Mouse (Mus musculus): ENCODE data around the gene Pappa.

DNA sequence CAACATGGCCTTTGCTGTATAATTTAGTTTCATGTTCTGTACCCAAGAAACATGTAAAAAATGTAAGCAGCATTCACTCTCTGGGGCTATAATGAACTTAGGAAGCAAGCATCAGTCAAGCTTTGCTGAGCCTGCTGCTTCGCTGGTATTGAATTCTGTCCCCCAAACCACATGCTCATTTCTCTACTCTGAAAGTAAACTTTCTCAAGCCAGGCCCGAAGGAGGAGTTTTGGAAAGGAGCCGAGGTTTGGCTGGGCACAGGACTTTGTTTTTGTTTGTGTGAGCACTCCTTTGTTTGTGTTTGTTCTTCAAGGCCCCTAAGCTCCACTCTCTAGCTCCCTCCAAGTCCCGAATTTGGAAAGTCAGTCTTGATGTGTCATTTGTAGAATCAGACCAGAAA lies 148.3 kb downstream of the Pappa start:
- TF ChIP-seq CTCF (IDR thresholded peaks at IDR 0.05; ENCODE audit: borderline replicate concordance, control insufficient read depth, extremely low read depth, insufficient read depth, low read length, poor library complexity): no peak
- no peak for TF ChIP-seq POLR2A (IDR thresholded peaks at IDR 0.05; ENCODE audit: control insufficient read depth, extremely low read depth, insufficient read depth, low read length, poor library complexity)
